Comparison of ENCODE assay signal across 9 mouse cellular contexts in genomic region chr6:30026799-30027198, GRCm38 (mm10). TPM values are rescaled to one million over a fixed set of nuclear protein-coding genes. Genes with fewer than 3 reads are reported as not detected.
A peak's percentile ranks its signal among the peaks of the same experiment; 100 is the strongest.
DNase-seq lines count a peak whose midpoint lies in the region; ATAC-seq and TF ChIP-seq lines count a peak whose summit lies in the region.
"Had no signal": no experiment of that assay in that cellular context is flagged by ENCODE, and none has a peak within 500 bp of the region (broad histone marks: within the 10 kb centered on the region; RNA-seq: fewer than 3 reads in every experiment).

No protein-coding gene starts in this region.

- in situ Hi-C loops in ES-E14 (cut with MboI; ENCODE audit: low sequenced_read_pairs in 2 of 2, unreplicated experiment in 2 of 2), result no loop called here

- H3K4me1 ChIP-seq in ES-E14 (ENCODE audit: control insufficient read depth in 2 of 2, insufficient read depth in 2 of 2, low read length in 2 of 2, poor library complexity in 1 of 2), result peaks cover 5 to 9% of the 10 kb centered on the region in 2 experiments
- H3K4me1 ChIP-seq in lung, adult 2 months (ENCODE audit: control insufficient read depth, insufficient read depth, low read length), result no peaks in the 10 kb centered on the region
- no peaks in the 10 kb centered on the region for H3K4me1 ChIP-seq in hindbrain, embryonic 13.5 days (replicated peaks)

- peak overlapping the region in 1 of 2 experiments; percentile 17; a peak in 1 of 4 replicates for H3K4me3 ChIP-seq in ES-E14 (ENCODE audit: insufficient read depth in 1 of 2, low read depth in 1 of 2, low read length in 2 of 2, poor library complexity in 1 of 2, severe bottlenecking in 1 of 2)
- no peak overlapping the region for H3K4me3 ChIP-seq in lung, adult 2 months (replicated peaks; ENCODE audit: extremely low read depth, low read depth, low read length)
- no peak overlapping the region for H3K4me3 ChIP-seq in hindbrain, embryonic 13.5 days

- no peak for TF ChIP-seq POLR2A in brain, embryonic 14.5 days (IDR thresholded peaks at IDR 0.05; ENCODE audit: borderline replicate concordance, extremely low read depth, insufficient read depth, insufficient read length, poor library complexity, severe bottlenecking)
- peak; percentile 54; the same call in 1 of the 2 replicates for TF ChIP-seq POLR2A in lung, adult 2 months (IDR thresholded peaks at IDR 0.05; ENCODE audit: borderline replicate concordance, extremely low read depth, low read depth, low read length)

- DNase-seq in ES-E14 (ENCODE audit: low read depth, low spot score), result peak; percentile 96
- peak; percentile 13 for DNase-seq in brain, embryonic 14.5 days (ENCODE audit: low read depth)
- peak; percentile 9 for DNase-seq in heart, postnatal 25 days (ENCODE audit: low spot score)
- DNase-seq in lung, adult 2 months, result peak; percentile 58
- no peak for DNase-seq in thymus, postnatal 0 days (ENCODE audit: low spot score)
- DNase-seq in frontal cortex, postnatal 14 days (ENCODE audit: low spot score in 2 of 2), result no peak
- no peak for DNase-seq in thymus, postnatal 14 days

- H3K9ac ChIP-seq in ES-E14 (ENCODE audit: insufficient read depth, low read depth, low read length, poor library complexity, severe bottlenecking), result no peak overlapping the region; the same call in 1 of the 2 replicates
- no peak overlapping the region for H3K9ac ChIP-seq in hindbrain, embryonic 13.5 days

- H3K4me2 ChIP-seq in hindbrain, embryonic 13.5 days, result no peak overlapping the region

- no peak for TF ChIP-seq CTCF in brain, embryonic 14.5 days (IDR thresholded peaks at IDR 0.05; ENCODE audit: borderline replicate concordance, extremely low read depth, insufficient read depth, insufficient read length)
- no peak for TF ChIP-seq CTCF in lung, adult 2 months (IDR thresholded peaks at IDR 0.05; ENCODE audit: insufficient read depth, low read length)

- no peak for ATAC-seq in hindbrain, embryonic 13.5 days (ENCODE audit: low FRiP score)
- ATAC-seq: inflammation-experienced regulatory T-cells, adult 6 months had no signal

- intact Hi-C loops in heart, postnatal 25 days (cut with DNase I), result no loop called here

- 16% methylated on average over 10 of the region's 10 CpGs for WGBS in lung, adult 2 months
- 61% methylated on average over 10 of the region's 10 CpGs for WGBS in hindbrain, embryonic 13.5 days

- peak overlapping the region; percentile 99 for H3K27ac ChIP-seq in ES-E14 (ENCODE audit: insufficient read depth, low read depth, low read length, poor library complexity, severe bottlenecking)
- H3K27ac ChIP-seq in hindbrain, embryonic 13.5 days, result no peak overlapping the region

- H3K27me3 ChIP-seq in hindbrain, embryonic 13.5 days, result no peaks in the 10 kb centered on the region

- H3K36me3 ChIP-seq in ES-E14 (ENCODE audit: control insufficient read depth, insufficient read depth, low read length, poor library complexity, severe bottlenecking), result no peaks in the 10 kb centered on the region
- no peaks in the 10 kb centered on the region for H3K36me3 ChIP-seq in hindbrain, embryonic 13.5 days

- no peaks in the 10 kb centered on the region for H3K9me3 ChIP-seq in ES-E14 (ENCODE audit: control insufficient read depth, insufficient read depth, low read depth, low read length)
- H3K9me3 ChIP-seq in hindbrain, embryonic 13.5 days, result no peaks in the 10 kb centered on the region

TF ChIP-seq in ES-E14, 5 proteins besides CTCF, POLR2A, EP300 and RAD21:
- TF ChIP-seq CHD2 (IDR thresholded peaks at IDR 0.05; ENCODE audit: low read depth, low read length) (peak; percentile 15; the same call in 1 of the 2 replicates), MAFK (IDR thresholded peaks at IDR 0.05; ENCODE audit: insufficient read depth, low read depth, low read length) (peak; percentile 21; the same call in 1 of the 2 replicates), ZC3H11A (IDR thresholded peaks at IDR 0.05; ENCODE audit: borderline replicate concordance, low read depth, low read length) (no peak), HCFC1 (IDR thresholded peaks at IDR 0.05; ENCODE audit: borderline replicate concordance, insufficient read depth, low read length) (0 out of 2 replicates have a peak, but pooled peaks have one; percentile 22), ZNF384 (IDR thresholded peaks at IDR 0.05; ENCODE audit: low read depth, low read length) (0 out of 2 replicates have a peak, but pooled peaks have one; percentile 43)

RNA-seq across cellular contexts. Expression of gene Nrf1, which starts 21.0 kb away (rescaled TPM):
- total RNA-seq in ES-E14 (2012; rRNA removed), result 81.6 and 86.5 TPM in 2 replicates
- 60.8 and 70.7 TPM in 2 replicates for polyA plus RNA-seq in brain, embryonic 14.5 days (2012; rRNA removed)
- 10 to 100 TPM; 12.2 to 14.0 TPM for total RNA-seq in heart, postnatal 25 days (2021)
- 27.3 and 31.9 TPM in 2 replicates for polyA plus RNA-seq in lung, adult 2 months (2012; rRNA removed)
- polyA plus RNA-seq in thymus, postnatal 0 days (2015; fragmentation: Nextera tagmentation; extraction: Ambion mirVana), result 64.3 and 66.3 TPM in 2 replicates
- 41.0 and 43.5 TPM in 2 replicates for polyA plus RNA-seq in hindbrain, embryonic 13.5 days (2015; fragmentation: Nextera tagmentation; extraction: Ambion mirVana)

Comparison
In these comparisons a context has a peak if more than half of its experiments do, and no peak if none do; other contexts are left out.
1. DNase-seq: peak in ES-E14 (single experiment), brain, embryonic 14.5 days (single experiment), heart, postnatal 25 days (single experiment) and lung, adult 2 months (single experiment); none in thymus, postnatal 0 days (single experiment), frontal cortex, postnatal 14 days (0 of 2) and thymus, postnatal 14 days (single experiment).